Mouse (Mus musculus) C2C12 (cell line): ENCODE measurements around the gene Spag16.

Source experiments
- CEBPB ChIP-seq: IDR thresholded peaks from one replicate; pipeline ENCODE4 v1.6.1; 2011; ENCODE audit warnings: low read depth, mild to moderate bottlenecking, control low read depth, moderate library complexity
- CTCF ChIP-seq: IDR thresholded peaks from one replicate; pipeline ENCODE4 v1.5.1; 2011; ENCODE audit not compliant: control insufficient read depth, insufficient read depth, insufficient read length
- MAX ChIP-seq: IDR thresholded peaks from one replicate; pipeline ENCODE4 v1.6.1; 2011; ENCODE audit warnings: mild to moderate bottlenecking, control low read depth
- USF1 ChIP-seq: IDR thresholded peaks from one replicate; pipeline ENCODE4 v1.6.1; 2011; ENCODE audit warnings: low read depth, mild to moderate bottlenecking, control low read depth, moderate library complexity

- TF ChIP-seq CTCF (no peak), CEBPB (no peak), MAX (no peak), USF1 (no peak)
Measured at GRCm38 (mm10) chr1:69828872-69829479, 2.2 kb downstream of the Spag16 start.
